Comparison of ENCODE assay signal across 15 mouse cellular contexts in genomic region chr8:122635878-122636802, GRCm38 (mm10). TPM values are rescaled to one million over a fixed set of nuclear protein-coding genes. Genes with fewer than 3 reads are reported as not detected.
DNase-seq lines count a peak whose midpoint lies in the region; ATAC-seq lines count a peak whose summit lies in the region.
"Had no signal": no experiment of that assay in that cellular context is flagged by ENCODE, and none has a peak within 500 bp of the region (broad histone marks: within the 10 kb centered on the region; RNA-seq: fewer than 3 reads in every experiment).

No protein-coding gene starts in this region.

- H3K27ac ChIP-seq in kidney, embryonic 16.5 days (ENCODE audit: low read length), result peak overlapping the region; percentile 34; the same call in 1 of the 2 replicates
- 0 out of 2 replicates have a peak overlapping the region, but pooled peaks have one; percentile 33 for H3K27ac ChIP-seq in limb, embryonic 15.5 days
- H3K27ac ChIP-seq in stomach, embryonic 14.5 days (ENCODE audit: low read length), result peak overlapping the region; percentile 22
- H3K27ac ChIP-seq: forebrain, embryonic 13.5 days; midbrain, embryonic 15.5 days had no signal

- H3K4me1 ChIP-seq in kidney, embryonic 16.5 days (ENCODE audit: insufficient read depth, low read length), result peaks cover 24% of the 10 kb centered on the region
- H3K4me1 ChIP-seq in limb, embryonic 15.5 days, result peaks cover 37% of the 10 kb centered on the region
- peaks cover 33% of the 10 kb centered on the region for H3K4me1 ChIP-seq in stomach, embryonic 14.5 days (ENCODE audit: control insufficient read depth, insufficient read depth, low read length)

- no peak overlapping the region for H3K4me3 ChIP-seq in kidney, embryonic 16.5 days (ENCODE audit: low read length)
- no peak overlapping the region for H3K4me3 ChIP-seq in limb, embryonic 15.5 days
- no peak overlapping the region for H3K4me3 ChIP-seq in stomach, embryonic 14.5 days (ENCODE audit: low read depth, low read length)
- H3K4me3 ChIP-seq: forebrain, embryonic 13.5 days; heart, embryonic 13.5 days; limb, embryonic 12.5 days; midbrain, embryonic 15.5 days had no signal

- H3K9ac ChIP-seq in kidney, embryonic 16.5 days (replicated peaks; ENCODE audit: low read length), result no peak overlapping the region
- H3K9ac ChIP-seq in limb, embryonic 15.5 days, result no peak overlapping the region
- no peak overlapping the region for H3K9ac ChIP-seq in stomach, embryonic 14.5 days (replicated peaks; ENCODE audit: low read depth, low read length)
- H3K9ac ChIP-seq: forebrain, embryonic 13.5 days; heart, embryonic 13.5 days; limb, embryonic 12.5 days; midbrain, embryonic 15.5 days had no signal

- H3K27me3 ChIP-seq in kidney, embryonic 16.5 days (ENCODE audit: insufficient read depth, low read length), result no peaks in the 10 kb centered on the region
- H3K27me3 ChIP-seq in limb, embryonic 15.5 days, result no peaks in the 10 kb centered on the region
- H3K27me3 ChIP-seq in stomach, embryonic 14.5 days (ENCODE audit: control insufficient read depth, insufficient read depth, low read length), result no peaks in the 10 kb centered on the region
- H3K27me3 ChIP-seq: forebrain, embryonic 13.5 days; limb, embryonic 12.5 days; midbrain, embryonic 15.5 days had no signal

- intact Hi-C loops in left cerebral cortex, postnatal 25 days (cut with DNase I), result no loop called here

- 0 out of 2 replicates have a peak, but pooled peaks cover 3% of the 10 kb centered on the region for H3K36me3 ChIP-seq in kidney, embryonic 16.5 days (ENCODE audit: insufficient read depth, low read length)
- peaks cover 25% of the 10 kb centered on the region for H3K36me3 ChIP-seq in limb, embryonic 15.5 days
- H3K36me3 ChIP-seq in stomach, embryonic 14.5 days (ENCODE audit: control insufficient read depth, insufficient read depth, low read length), result no peaks in the 10 kb centered on the region

- no peaks in the 10 kb centered on the region for H3K9me3 ChIP-seq in kidney, embryonic 16.5 days (ENCODE audit: low read length)
- no peaks in the 10 kb centered on the region for H3K9me3 ChIP-seq in limb, embryonic 15.5 days
- H3K9me3 ChIP-seq in stomach, embryonic 14.5 days (ENCODE audit: control insufficient read depth, low read depth, low read length), result no peaks in the 10 kb centered on the region
- H3K9me3 ChIP-seq: forebrain, embryonic 13.5 days; heart, embryonic 13.5 days; limb, embryonic 12.5 days; midbrain, embryonic 15.5 days had no signal

- ATAC-seq in kidney, embryonic 16.5 days (ENCODE audit: low FRiP score, low TSS enrichment), result peak; percentile 66
- peak; percentile 20; the same call in 1 of the 2 replicates for ATAC-seq in common myeloid progenitor, adult 5-6 weeks (replicated peaks; ENCODE audit: low read depth, poor library complexity, severe bottlenecking)
- ATAC-seq in limb, embryonic 15.5 days (ENCODE audit: insufficient number of reproducible peaks, low FRiP score, low TSS enrichment, low read depth), result no peak
- ATAC-seq in stomach, embryonic 14.5 days (ENCODE audit: insufficient number of reproducible peaks, insufficient read depth, low FRiP score, low read depth), result peak; percentile 74
- ATAC-seq: activated CD4-positive, CD25-positive, alpha-beta regulatory T cell, adult 4 months; forebrain, embryonic 13.5 days; midbrain, embryonic 15.5 days had no signal

- DNase-seq in kidney, postnatal 36 days, result no peak
- DNase-seq in adrenal gland, adult 8-10 months, result no peak
- no peak for DNase-seq in cerebellum, postnatal 4 days (ENCODE audit: low spot score in 2 of 2)
- no peak for DNase-seq in left cerebral cortex, postnatal 25 days (ENCODE audit: low spot score in 2 of 2)
- DNase-seq: cerebellum, adult 8-10 months; kidney, adult 8-10 months had no signal

- 42% methylated on average over 14 of the region's 14 CpGs for WGBS in kidney, embryonic 16.5 days
- 39% methylated on average over 14 of the region's 14 CpGs for WGBS in limb, embryonic 15.5 days
- WGBS in stomach, embryonic 14.5 days, result 32% methylated on average over 14 of the region's 14 CpGs

- no peak overlapping the region for H3K4me2 ChIP-seq in kidney, embryonic 16.5 days (replicated peaks; ENCODE audit: low read depth, low read length)
- no peak overlapping the region for H3K4me2 ChIP-seq in limb, embryonic 15.5 days
- H3K4me2 ChIP-seq in stomach, embryonic 14.5 days (replicated peaks; ENCODE audit: low read depth, low read length), result no peak overlapping the region
- H3K4me2 ChIP-seq: forebrain, embryonic 13.5 days; heart, embryonic 13.5 days; limb, embryonic 12.5 days; midbrain, embryonic 15.5 days had no signal

RNA-seq across cellular contexts. Expression of gene Pabpn1l, which starts 13.6 kb away (rescaled TPM):
- polyA plus RNA-seq in kidney, embryonic 16.5 days (2015; fragmentation: Nextera tagmentation; extraction: Ambion mirVana), result 0.15 and 0.19 TPM in 2 replicates
- not detected in 2 replicates for total RNA-seq in common myeloid progenitor, adult 5-6 weeks (2017)
- polyA plus RNA-seq in limb, embryonic 15.5 days (2015; fragmentation: Nextera tagmentation; extraction: Ambion mirVana), result not detected in 2 replicates
- not detected in 2 replicates for polyA plus RNA-seq in stomach, embryonic 14.5 days (2014; fragmentation: Nextera tagmentation; extraction: Ambion mirVana)
- total RNA-seq in adrenal gland, adult 8-10 months (2022), result not detected
- total RNA-seq in left cerebral cortex, postnatal 25 days (2021), result not detected
- polyA plus RNA-seq: activated CD4-positive, CD25-positive, alpha-beta regulatory T cell, adult 4 months; forebrain, embryonic 13.5 days; heart, embryonic 13.5 days; limb, embryonic 12.5 days; midbrain, embryonic 15.5 days had no signal

RNA-seq across cellular contexts. Expression of gene Trappc2l, which starts 24.7 kb away (rescaled TPM):
- polyA plus RNA-seq in kidney, embryonic 16.5 days (2015; fragmentation: Nextera tagmentation; extraction: Ambion mirVana), result 56.7 and 60.1 TPM in 2 replicates
- 12.8 TPM in 2 replicates for total RNA-seq in common myeloid progenitor, adult 5-6 weeks (2017)
- 48.9 and 60.1 TPM in 2 replicates for polyA plus RNA-seq in limb, embryonic 15.5 days (2015; fragmentation: Nextera tagmentation; extraction: Ambion mirVana)
- 55.9 and 66.9 TPM in 2 replicates for polyA plus RNA-seq in stomach, embryonic 14.5 days (2014; fragmentation: Nextera tagmentation; extraction: Ambion mirVana)
- 10 to 100 TPM; 61.7 to 64.9 (median 62.9) TPM for total RNA-seq in adrenal gland, adult 8-10 months (2022)
- total RNA-seq in left cerebral cortex, postnatal 25 days (2021), result 10 to 100 TPM; 81.3 to 87.8 TPM

RNA-seq across cellular contexts. Expression of gene Galns, which starts 24.9 kb away (rescaled TPM):
- polyA plus RNA-seq in kidney, embryonic 16.5 days (2015; fragmentation: Nextera tagmentation; extraction: Ambion mirVana), result 17.4 and 18.2 TPM in 2 replicates
- total RNA-seq in common myeloid progenitor, adult 5-6 weeks (2017), result 12.8 and 13.2 TPM in 2 replicates
- polyA plus RNA-seq in limb, embryonic 15.5 days (2015; fragmentation: Nextera tagmentation; extraction: Ambion mirVana), result 12.0 and 16.6 TPM in 2 replicates
- 12.6 and 14.6 TPM in 2 replicates for polyA plus RNA-seq in stomach, embryonic 14.5 days (2014; fragmentation: Nextera tagmentation; extraction: Ambion mirVana)
- total RNA-seq in adrenal gland, adult 8-10 months (2022), result 10 to 100 TPM in 2 of 4 experiments, 1 to 10 TPM in 2; 6.4 to 11.6 (median 9.1) TPM
- 1 to 10 TPM; 7.4 to 9.1 TPM for total RNA-seq in left cerebral cortex, postnatal 25 days (2021)

RNA-seq across cellular contexts. Expression of gene Aprt, which starts 59.4 kb away (rescaled TPM):
- polyA plus RNA-seq in kidney, embryonic 16.5 days (2015; fragmentation: Nextera tagmentation; extraction: Ambion mirVana), result 363 and 371 TPM in 2 replicates
- total RNA-seq in common myeloid progenitor, adult 5-6 weeks (2017), result 72.1 and 79.3 TPM in 2 replicates
- polyA plus RNA-seq in limb, embryonic 15.5 days (2015; fragmentation: Nextera tagmentation; extraction: Ambion mirVana), result 268 and 295 TPM in 2 replicates
- polyA plus RNA-seq in stomach, embryonic 14.5 days (2014; fragmentation: Nextera tagmentation; extraction: Ambion mirVana), result 394 and 436 TPM in 2 replicates
- 100 to 1,000 TPM in 3 of 4 experiments, 10 to 100 TPM in 1; 83.4 to 110 (median 106) TPM for total RNA-seq in adrenal gland, adult 8-10 months (2022)
- 10 to 100 TPM; 56.6 to 60.4 TPM for total RNA-seq in left cerebral cortex, postnatal 25 days (2021)
